Mouse (Mus musculus) liver, postnatal 0 days (tissue): Measurements from ENCODE around the gene Magi2.

Experiments used
- CTCF ChIP-seq: sonication (generic); IDR thresholded peaks from 2 replicates; pipeline ENCODE4 v1.5.1; 2016; ENCODE audit warnings: antibody characterized with exemption, low read depth
- EP300 ChIP-seq: IDR thresholded peaks from 2 replicates; pipeline ENCODE4 v1.6.1; 2016; ENCODE audit warnings: antibody characterized with exemption, low read depth, mild to moderate bottlenecking

- TF ChIP-seq CTCF: no peak
- TF ChIP-seq EP300: no peak
These were observed 1067.7 kb downstream of the Magi2 start for GRCm38 (mm10) chr5:20294521-20294920.
